Mouse (Mus musculus) testis, postnatal 10 days (tissue): ENCODE data around the gene Dll1.

ENCODE experiments used
- DNase-seq: peaks from one replicate; pipeline ENCODE4 v3.0.0; 2021; ENCODE audit warnings: low spot score

The Dll1 gene

DNA sequence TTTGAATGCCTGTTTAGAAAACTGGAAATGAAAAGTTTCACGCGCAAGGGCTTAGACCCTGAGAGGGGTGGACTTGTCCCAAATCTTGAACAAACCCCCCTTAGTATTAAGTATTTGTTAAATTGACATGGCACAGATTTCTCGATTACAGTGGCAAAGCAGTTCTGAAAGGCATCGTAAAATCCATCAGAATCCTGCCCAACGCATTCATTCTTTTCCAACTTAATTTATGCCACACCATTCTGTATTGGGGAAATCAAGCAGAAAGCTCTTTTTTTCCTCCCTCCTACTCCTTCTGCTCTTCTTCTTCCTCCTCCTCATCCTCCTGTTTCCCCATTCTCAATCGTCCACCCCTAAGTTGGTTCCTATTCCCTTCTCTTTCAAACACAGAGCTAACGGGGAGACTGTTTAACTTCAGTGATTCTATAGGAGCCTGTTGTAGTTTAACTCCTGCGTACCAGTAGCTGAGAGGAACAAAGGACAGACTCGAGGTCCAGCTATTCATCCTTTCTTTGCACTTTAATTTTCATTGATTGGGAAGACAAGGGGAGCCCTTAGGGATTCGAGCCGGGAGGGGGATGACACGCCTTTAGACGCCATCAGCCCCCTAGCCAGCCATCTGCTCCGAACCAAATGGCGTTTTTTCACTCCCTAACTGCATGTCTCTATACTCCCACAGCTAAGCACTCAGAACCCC is 1.9 kb upstream of the Dll1 start:
- no peak for DNase-seq

DNA sequence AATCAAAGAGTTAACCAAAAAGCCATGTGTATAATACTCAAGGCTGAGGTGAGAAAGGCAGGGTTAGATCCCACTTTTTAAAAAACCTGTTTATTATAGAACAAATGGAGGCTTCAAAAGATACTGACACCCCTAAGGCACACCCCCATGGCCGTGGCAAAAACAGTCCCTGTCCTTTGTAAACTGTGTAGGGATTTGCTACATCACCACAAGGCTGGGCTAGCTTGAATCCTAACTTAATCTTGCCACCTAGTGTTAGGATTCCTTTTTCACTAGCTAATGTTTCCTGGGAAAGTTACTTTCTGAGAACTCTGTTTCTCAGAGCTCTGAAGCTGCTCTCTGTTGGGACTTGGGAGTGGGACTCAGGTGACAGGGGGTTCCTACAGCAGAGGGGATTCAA is 1.2 kb upstream of the Dll1 start:
- DNase-seq: no peak

DNA sequence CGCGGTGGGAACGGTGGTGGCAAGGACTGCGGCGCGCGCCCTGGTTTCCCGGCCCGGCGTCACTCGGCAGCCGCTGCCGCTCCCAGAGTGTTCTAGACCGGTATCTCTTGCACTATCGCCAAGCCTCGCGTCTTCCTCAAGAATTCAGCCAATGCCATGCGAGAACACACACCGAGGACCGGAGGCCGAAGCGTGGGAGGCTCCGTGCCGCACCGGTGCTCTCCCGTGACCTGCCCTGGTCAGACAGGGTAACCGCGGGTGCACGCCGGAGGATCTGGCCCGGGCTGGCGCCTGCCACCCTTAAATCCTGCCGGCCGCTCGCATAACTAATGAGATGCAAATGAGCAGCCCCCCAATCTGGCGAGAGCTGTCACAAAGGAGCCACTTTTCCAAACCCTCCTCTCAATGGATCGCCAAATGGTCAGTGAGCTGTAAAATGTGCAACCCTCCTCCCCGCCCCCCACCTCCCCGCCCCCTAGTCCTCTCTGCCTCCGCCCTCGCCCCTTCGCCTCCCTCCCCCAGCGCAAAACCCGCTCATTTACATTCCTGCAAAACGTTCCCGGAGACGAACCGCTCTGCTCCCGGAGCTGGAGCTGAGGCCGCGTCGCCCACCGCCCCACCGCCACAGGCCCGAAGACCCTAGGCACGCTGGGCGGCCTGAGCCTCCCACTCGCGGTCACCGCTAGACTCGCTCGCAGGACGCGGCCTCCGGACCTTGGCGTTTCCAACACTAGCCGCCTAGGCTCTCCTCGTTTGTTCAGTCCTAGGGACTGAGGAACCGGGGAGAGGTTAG is 775 bp downstream of the Dll1 start:
- DNase-seq: peak; percentile 59

DNA sequence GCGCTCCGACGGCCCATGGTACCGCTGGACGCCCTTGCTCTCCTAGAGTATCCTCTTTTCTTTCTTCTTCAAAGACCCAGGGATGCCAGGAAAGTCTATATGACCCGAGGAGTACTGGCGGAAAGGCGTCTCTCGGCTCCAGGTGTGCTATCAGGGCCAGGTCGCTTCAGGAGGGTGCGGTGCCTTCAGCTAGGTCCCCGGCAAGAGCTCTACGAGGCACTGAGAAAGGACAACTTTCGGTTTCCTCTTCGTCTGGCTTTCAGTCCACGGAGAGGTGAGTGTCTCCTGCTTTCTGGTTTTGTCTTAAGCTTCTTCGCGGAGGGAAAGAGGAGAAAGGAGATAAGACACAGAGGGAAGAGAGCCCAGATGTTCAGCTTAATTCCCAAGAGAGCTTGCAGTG is 1.4 kb downstream of the Dll1 start:
- no peak for DNase-seq

- DNase-seq: peak; percentile 51
These were observed 2.1 kb downstream of the Dll1 start for GRCm38 (mm10) chr17:15374321-15375141.

GRCm38 (mm10) chr17:15372931-15373652 is 3.6 kb downstream of the Dll1 start:
- DNase-seq: peak; percentile 21

DNA sequence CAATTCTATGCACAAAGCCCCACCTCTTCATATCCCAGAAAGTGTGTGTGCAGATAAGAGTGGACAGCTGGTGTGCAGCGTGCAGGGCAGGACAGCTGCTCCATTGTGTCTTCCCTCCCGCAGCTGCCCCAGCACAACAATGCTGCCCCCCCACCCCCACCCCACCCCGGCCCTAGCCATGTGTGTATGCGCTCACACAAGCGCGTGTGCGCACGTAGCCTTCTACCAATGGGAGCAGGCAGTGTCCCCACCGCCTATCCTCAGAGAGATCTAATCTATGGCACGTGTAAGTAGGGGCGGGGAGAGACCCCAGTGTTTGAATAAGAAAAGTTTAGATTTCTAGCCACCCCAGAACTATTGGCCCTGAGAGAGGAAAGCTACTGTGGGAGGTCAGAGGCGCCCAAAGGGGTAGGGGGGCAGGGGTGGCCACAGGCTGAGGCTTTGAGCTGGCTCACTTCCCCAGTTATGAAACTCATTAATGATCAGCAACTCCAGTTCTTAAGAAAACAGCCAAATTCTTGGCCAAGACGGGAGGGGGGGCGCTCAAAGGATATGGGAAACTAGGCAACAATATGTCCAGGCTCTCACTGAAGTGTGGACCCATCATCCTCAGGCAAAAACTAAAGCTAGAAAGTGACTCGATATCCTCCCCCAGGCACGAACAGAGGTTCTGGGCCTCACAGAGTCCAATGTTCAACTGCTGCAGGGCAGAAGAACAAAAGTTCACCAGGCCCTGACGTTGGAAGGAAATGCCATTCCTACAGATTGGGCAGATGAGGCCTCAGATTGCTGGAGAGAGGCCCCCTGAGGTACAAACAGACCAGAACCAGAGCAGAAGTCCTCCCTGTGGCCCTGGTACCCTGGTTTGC is 4.5 kb downstream of the Dll1 start:
- peak; percentile 38 for DNase-seq

DNA sequence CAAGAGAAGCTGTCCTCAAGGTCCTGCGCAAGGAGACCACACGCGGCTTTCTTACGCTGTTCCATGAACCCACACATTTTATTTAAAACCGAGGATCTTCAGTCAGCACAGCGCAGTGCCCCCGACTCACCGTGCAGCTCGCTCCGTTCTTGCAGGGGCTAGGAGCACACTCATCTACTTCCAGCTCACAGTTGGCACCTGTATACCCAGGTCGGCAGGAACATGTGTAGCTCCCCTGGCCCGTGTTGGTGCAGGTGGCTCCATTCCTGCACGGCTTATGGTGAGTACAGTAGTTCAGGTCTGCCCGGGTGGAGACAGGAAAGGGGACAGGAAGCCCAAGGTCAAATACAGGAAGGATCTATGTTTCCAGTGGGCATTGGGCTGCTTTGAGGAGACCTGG is 6.3 kb downstream of the Dll1 start:
- peak; percentile 32 for DNase-seq

GRCm38 (mm10) chr17:15365650-15366049 is 11.0 kb downstream of the Dll1 start:
- DNase-seq: peak; percentile 43

DNA sequence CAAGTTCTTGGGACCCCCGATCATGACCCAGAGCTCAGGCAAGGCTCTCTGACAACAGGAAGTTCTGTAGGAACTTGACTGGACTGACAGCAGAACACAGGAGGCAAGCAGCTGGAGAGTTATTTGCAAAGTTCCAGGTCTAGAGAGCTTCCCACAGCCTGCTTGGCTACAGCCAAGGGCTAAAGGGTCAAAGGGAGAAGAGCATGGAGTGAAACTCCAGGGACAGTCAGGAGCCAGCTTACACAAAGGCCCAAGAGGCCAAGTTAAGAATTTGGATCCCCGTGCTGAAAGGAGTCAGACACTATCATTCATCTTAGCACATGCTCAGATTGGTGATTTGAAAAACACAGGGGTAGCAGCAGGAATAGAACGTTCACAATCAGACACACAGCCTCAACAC is 13.0 kb downstream of the Dll1 start:
- DNase-seq: no peak

- no peak for DNase-seq
These were observed 19.6 kb downstream of the Dll1 start for GRCm38 (mm10) chr17:15357071-15357470.

DNA sequence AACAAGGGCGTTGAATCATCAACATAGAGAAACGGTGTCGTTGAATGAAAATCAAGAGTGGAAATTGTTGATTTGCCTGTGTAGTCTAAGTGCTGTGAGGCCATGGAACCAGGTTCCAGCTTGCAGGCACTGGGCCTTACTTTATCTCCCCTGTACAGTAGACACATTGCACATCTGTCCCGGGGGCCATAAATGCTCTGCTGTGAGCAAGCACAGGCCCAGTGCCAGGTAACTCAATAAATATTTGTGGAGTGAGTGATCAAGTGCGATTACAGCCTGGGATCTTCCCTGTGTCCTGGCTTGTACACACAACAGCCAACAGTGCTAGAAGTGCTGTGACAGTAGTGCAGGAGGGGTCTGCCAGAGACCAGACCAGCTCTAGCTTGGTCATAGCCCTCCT is 20.1 kb downstream of the Dll1 start:
- no peak for DNase-seq

GRCm38 (mm10) chr17:15355072-15355471 is 21.6 kb downstream of the Dll1 start:
- DNase-seq: no peak

DNA sequence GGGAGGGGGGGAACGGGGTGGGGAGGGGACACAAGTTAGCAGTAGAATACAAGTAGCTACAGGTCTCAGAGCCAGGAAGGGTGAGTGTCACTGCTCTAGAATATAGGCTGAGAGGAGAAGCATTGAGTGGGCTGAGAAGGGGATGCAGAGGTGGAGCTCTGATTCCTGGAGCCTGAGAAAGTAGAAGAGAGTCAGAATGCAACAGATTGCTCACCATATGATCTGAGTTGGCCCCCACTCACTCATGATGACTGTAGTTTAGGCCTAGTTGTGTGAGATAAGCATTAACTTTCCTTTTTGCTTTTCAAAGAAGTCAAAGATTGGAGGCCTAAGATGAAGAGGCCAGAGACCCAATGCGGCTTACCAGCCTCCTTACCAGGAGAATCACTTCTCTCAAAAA is 22.7 kb downstream of the Dll1 start:
- DNase-seq: no peak

GRCm38 (mm10) chr17:15352869-15353610 is 23.6 kb downstream of the Dll1 start:
- no peak for DNase-seq

DNA sequence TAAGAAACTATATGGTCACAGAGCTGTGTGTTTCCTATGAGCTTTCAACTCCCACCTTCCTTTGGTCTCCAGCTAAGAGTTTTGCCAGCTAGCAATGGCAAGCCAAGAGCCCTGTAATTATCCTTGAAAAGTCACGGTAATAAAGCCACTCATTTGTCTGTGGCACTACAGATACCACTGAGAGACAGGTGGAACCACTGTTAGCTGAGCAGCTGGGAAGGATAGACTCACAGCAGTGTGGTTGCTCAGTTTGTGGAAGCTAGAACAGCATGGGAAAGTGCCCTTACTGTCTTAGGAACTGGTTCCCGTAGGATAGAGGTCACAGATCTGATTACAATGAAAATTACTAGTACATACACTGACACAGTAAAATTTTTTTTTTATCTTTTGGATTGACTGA is 26.5 kb downstream of the Dll1 start:
- no peak for DNase-seq

DNA sequence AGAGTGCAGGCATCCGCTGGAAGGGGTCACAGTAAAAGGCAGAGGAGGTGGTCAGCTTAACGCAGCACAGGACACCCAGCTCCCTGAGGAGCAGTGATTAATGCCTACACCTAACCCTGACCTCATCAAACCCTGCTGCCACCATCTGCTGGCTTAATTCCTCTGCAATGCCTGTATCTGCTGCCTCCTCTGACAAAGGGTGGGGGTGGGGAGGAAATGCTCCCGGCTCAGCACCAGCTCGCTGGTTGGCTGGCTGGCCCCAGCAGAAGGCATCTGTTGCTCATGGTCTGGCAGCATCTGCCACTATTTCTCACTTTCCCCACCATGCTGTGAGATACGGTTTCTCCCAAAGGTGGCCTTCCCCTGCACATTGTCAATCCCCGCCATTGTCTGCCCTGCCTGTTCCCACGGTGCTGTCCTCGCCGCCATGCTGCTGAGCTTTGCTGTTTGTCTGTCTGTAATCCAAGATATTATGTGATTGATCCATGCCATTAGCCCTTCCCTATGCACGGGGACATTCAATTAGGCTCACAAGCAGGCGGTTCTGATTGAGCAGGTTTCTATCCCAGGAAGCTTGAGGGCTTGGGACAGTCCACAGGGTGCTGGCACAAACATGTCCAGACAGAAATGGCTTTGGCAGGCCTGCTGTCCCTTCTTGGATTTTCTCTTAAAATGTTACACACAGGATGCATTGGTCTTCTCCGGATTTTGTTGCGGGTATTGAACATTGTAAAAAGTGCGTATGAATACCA is 33.4 kb downstream of the Dll1 start:
- no peak for DNase-seq

- DNase-seq: no peak
These were observed 38.8 kb downstream of the Dll1 start for GRCm38 (mm10) chr17:15337906-15338305.

GRCm38 (mm10) chr17:15329740-15330318 is 46.8 kb downstream of the Dll1 start:
- no peak for DNase-seq
